Mouse (Mus musculus) regulatory T cell (primary cell): ENCODE measurements at regions not wholly inside any gene's neighbourhood (a gene's known extent, or its start where the extent isn't known, plus 50 kb on each side); places are given as distances from the start of the nearest gene placed in this dataset.

ENCODE experiments used
- in situ Hi-C: fragments of 300-600 bp; cut with MboI, MseI; formaldehyde crosslinking; loops from one replicate; pipeline ENCODE4 v1.15.1; 2025; ENCODE audit warnings: high pct_unique_total_duplicates

DNA sequence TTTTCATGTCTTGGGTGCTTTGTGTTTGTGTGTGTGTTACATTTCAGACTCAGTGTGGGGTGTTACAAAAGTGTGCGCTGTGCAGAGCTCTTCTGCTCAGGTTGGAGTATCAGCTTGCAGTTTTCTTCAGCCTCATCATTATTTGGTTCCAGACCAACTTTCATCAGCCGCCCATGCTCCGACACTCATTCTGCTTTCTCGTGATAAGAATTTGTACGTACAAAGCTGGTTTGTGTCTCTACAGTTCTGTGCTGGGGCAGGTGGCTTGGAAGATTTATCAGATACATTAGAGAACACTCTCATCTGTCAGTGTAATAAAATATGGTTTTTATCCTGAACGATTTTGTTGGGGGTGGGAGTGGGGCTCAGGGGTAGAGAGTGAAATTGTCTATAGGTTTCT is 332.8 kb upstream of the Tnp1 start:
- in situ Hi-C loops: no loop called here

DNA sequence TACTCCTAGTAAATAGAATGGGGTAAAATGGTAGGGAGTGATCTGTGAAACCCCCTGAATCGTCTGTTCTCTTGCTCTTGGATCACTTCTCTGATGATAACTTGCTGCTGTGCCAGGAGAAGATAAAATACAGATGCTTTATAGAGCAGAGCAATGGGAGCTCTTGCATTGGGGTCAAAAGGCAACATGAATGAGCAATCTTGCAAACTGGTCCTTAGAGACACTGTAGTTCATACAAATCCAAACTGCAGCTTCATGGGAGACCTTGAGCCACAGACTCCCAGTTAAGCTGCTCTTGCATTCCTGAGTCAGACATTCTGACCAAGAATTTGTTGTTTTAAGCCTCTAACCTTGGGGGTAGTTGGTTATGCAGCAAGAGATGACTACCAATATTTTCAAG is 328.9 kb upstream of the Tnp1 start:
- in situ Hi-C loops: no loop called here

DNA sequence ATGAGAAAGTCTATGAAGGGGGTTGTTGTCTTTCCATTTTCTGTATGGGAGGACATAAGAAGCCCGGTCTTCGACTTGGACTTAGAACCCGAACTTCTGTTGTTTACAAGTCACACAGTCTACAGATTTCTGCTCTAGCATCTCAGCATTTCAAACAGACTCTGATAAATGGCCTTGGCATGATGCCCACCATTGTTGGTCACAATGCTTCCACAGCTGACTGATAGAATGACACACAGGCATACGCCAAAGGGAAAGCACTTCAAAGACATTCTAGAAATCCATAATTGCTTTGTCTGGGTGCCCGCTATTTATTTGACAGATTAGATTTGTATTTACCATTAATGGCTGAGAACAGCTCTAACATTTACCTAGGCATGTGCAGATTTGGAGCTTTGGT is 326.2 kb upstream of the Tnp1 start:
- in situ Hi-C loops: no loop called here

DNA sequence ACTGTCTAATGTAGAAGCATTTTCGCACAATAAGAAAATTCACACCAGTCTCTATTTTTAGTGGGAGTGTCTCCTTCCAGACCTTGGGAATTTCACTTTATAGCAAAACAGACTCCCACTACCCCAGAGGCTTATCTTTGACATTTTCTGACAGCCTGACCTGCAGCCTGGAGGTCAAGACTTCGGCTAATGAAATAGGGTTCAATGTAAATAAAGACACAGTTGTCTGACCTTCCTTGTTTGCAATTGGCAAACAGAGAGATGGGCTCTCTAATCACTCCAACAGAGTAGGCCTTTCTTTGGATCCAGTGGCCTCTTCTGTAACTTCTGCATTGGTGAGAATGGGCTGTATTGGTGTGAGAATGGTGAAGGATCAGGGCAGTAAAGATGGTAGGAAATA is 321.7 kb upstream of the Tnp1 start:
- in situ Hi-C loops: no loop called here

DNA sequence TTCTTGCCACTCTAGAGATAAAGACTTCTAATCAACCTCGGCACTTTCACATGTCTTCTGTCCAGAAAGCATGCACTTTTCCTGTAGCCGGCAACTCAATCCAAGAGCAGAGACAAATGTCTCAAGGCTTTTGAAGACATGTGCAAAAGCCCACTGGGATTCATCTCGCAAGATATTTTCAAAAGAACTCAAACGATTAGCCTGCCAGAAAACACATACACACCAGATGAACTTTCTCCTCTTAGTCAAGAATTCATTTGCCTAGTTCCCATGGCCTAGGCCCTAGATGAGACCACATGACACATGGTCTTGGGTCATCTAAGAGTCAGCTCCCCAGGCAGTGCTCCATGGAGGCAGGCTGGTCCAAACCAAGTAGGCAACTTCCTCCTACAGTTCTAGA is 293.8 kb upstream of the Tnp1 start:
- in situ Hi-C loops: no loop called here

DNA sequence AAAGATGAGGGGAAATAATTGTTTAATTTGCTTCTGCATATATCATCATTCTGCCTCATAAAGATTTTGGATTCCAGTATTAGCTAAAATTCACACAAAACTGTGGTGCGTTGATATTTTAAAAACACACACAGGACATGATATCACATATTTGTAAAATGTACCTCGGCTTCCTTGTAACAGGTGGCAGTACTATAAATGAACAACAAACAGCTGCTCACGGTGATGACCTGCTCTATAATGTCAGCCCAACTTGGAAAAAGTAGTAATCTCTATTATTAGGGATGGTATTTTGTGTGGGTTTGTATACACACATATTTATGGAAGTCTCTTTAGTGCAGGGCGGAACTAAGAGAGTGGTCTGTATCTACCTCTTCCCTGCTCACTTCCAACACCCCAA is 292.7 kb upstream of the Tnp1 start:
- in situ Hi-C loops: no loop called here

DNA sequence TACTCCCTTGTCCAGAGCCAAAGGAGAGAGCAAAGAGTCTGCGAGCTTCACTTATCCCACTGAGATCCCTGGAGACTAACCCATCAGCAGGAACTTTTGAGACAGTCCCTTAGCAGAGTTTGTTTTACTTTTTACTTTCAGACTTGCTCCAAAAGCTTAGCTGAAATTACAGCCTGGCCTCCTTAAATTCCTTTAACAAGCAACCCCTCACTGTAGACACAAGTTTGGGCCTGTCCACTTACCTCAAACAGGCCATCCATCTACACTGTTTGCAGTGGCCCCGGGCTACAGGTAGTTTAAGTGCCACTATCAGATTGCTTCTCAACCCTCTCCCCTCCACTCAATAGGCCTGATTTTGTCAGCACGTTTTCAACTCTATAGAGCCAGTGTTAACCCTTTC is 291.5 kb upstream of the Tnp1 start:
- in situ Hi-C loops: no loop called here

DNA sequence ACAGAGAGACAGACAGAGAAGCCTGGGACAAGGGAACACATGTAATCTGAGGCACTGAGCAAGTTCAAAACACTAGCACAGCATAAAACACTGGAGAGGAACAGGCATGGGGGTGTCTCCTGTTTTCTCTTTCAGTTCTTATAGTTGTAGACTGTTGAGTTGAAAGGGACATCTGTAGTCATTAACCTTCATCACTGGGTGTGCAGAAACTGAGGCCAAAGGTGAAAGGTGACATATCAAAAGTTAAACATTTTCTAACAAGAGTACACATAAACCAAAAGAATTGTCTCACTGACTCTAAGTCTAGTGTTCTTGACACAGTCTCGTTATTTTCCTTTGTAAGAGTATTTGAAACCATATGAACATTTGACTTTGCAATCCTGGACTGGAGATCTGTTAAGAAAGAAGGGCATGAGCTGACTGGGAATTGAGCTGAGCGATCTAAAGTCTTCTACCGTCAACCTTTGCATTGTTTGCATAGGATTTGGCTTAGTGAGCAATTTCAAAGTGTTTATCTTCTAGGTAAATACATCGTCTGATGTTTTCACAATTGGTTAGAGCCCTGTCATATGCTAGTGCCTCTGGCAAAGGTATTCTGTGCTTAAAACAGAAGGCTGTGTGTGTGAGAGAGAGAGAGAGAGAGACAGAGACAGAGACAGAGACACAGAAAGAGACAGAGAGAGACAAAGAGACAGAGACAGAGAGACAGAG is 284.4 kb upstream of the Tnp1 start:
- in situ Hi-C loops: no loop called here

DNA sequence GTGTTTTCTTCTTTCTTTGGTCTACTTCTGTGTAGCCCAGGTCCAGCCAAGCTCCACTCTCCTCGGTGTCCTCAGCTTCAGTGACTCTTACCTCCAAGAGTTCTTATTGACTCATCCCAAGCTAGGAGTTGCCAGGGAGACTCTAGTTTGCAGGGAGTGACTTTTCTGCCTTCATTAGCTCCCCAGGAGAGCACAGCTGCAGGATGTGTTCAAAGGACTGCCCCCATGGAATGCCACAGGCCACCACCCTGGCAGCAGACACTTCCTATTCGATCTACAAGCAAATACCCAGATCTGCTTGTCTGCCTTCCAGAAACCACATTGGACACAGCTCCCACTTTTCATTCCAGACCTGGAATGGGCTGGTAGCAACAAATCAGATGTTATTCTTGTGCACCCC is 269.6 kb upstream of the Tnp1 start:
- in situ Hi-C loops: no loop called here

DNA sequence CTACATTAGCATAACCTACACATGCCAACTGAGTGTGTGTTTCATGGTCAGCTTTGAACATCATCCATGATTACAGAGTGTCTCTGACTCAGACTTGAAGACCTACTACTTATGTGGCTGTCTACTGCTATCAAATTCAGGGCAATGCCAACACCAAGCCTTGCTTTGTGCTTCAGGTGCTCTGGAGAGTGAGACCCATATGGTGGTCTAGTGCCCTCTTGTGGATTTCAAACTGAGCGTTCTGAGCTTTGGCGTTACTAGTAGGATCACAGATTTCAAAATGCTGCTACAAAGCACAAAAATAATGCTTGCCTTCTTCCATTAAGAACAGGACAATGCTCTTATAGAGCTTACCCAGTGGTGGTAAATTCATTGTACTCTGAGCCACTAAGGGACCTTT is 258.8 kb upstream of the Tnp1 start:
- in situ Hi-C loops: no loop called here

DNA sequence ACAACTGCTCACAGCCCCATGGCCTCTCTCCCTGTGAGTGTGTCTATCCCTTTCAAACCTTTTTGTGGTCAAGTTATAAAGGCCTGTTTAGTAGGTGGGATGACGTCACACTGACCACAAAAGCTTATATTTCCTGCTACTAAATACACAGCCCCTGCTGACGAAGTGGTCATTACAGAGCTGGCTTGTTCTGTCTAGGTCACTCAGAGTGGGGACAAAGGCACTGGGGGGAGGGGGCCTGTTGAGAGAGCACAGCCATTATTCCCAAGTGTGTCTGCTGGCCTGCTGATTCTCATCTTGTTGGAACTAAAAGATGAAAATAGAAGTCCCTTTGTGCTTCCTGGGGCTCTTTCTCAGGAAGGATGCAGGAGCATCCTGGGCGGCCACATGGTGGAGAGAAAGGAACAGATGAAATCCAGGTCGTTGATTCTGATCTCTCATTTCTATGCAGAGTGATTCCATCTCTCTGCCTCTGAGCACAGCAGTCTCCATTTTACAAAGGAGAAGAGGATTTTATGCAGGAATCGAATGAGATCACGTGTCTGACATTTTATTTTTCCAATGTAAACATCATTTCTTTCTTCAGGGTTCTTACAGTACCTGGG is 255.2 kb upstream of the Tnp1 start:
- in situ Hi-C loops: no loop called here

DNA sequence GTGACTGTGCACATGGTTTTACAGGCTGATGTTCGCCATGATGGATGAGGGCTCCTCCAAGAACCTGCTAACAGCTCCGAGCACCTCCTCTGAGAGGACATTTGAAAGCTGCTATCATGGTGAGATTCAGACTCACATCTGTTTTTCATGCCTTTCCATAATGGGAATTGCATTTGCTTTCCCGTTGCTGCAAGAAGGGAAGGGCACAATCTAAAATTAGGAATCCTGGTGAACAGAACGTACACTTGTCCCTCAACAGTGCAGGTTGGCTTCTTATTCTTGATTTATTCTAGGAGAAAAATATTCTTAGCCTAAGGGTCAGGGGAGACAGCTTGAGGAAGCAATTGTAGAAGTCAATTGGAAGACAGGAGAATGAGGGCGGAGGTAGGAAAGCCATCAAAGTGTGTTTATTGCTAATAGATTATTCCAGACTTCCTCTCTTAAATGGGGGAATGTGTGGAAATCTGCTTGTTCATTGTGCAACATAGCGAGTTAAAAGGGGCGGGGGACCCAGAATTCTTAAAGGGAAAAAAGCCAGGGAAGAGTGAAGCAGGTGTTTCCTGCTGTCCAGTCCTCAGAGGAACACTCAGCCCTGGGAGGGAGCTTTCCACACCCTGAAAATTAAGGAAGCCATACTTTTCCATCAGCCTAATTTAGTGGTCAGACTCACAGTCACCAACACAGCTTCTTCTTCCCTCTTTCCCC is 253.5 kb upstream of the Tnp1 start:
- in situ Hi-C loops: no loop called here

DNA sequence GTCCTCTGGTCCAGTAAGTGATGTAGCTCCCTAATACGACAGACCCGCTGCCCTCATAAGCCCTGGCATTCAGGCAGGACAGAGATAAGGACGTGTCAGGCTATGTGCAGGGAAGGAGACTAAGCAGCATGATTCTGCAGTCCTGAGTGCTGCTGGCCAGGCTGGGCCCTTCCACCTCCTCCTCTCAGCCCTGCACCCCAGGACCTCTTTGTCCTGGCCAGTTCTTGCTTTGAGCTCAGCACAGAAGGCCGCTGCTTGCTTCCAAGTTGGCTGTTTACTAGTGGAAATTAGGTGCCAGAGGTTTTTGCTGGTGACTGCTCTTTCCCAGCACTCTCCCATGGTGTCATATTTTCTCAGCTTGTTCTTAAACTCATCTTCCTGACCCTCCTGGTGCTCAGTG is 249.3 kb upstream of the Tnp1 start:
- in situ Hi-C loops: no loop called here

DNA sequence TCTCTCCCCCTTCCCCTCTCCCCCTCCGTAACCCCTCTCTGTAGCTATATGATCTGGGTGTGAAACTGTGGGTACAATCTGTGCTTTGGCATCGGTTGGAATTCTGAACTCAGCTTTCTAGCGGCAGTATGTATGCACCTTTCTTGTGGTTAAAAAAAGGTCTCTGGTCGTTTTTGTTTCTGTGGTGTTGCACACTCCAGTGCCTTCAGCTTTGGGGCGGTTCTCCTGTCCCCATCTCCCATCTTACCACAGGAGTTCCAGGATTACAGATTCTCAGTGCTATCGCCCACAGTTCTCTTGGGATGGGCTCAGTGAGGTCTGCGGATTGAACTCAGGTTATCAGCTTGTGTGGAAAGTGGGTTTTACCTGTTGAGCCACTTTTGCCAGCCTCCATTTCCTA is 248.5 kb upstream of the Tnp1 start:
- in situ Hi-C loops: no loop called here

DNA sequence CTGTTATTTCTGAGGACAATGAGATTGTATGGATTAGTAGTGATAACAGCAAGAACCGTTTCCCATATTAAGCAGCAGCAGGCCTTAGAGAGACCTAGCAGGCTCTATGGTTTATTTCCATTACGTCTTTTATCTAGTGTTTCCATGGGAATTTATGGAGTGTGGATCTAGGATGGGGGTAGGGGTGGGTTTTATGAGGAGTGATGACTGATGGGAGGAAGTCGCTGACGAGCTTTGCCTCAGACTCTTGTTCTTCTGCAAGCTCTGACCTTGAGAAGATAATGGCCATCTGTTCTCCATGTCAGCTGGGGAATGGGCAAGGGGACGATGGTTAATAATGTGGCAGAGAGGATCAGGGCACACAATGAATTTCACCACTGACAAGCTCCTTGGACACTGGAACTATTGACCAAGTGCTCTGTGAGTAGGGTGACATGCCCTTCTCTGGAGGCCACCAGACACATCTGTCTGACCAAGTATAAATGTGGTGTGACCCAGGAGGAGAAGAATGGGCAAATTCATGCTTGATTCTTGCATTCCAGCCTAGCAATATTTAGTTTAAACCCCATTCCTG is 243.9 kb upstream of the Tnp1 start:
- in situ Hi-C loops: no loop called here

DNA sequence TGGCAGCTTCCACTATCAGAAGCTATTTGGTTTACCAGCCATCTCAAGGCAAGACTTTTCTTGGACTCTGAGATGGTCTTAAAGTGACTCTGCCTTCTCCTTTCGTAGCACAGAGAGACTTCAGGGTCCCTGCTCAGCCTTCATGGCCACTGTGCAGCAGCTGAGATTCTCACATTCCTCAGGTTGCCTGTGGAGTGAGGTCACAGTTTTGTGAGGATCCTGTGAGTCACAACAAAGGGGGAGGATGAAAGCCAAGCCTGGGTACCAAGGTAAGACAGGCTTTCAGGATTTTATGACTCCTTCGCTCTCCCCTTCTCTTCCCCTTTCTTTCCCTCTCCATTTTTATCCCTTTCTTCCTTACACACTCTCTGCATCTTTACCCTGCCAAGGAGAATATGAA is 241.6 kb upstream of the Tnp1 start:
- in situ Hi-C loops: no loop called here

DNA sequence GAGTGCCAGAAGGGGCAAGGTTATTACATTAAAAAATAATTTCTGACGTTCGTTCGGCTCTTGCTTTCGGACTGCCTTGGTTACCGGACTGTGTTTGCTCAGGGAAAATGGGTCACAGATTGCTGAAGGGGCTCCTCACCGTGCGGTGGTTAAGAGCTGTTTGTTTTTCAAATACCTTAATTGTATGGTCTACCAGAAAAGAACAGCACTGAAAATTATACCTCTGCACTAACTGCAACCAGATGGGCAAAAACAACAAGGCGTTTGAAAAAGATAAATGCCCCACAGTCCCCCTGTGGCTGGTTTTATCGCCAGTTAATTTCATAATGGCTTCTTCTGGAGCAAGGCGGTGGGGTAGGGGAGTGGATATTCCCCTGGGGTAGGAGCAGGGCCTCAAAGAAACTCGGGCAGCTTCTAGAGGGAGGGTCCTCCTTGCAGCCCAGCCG is 236.2 kb upstream of the Tnp1 start:
- in situ Hi-C loops: no loop called here

DNA sequence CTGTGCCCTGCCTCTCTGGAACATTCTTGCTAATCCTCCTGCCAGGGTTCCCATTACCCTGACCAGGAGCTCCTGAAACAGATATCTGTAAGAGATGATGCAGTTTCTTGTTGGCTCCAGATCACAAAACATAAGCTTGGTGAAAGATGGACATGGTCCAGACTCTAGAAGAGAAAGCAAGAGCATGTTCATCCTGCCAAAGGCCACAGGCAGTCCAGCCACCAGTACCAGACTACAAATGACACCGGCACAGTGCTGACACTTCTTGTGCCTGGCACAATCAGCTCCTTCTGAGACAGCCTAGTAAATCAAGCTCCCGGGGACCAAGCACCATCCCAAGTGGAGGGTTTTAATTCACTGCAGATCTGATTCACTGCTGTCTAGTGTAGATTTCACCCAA is 228.3 kb upstream of the Tnp1 start:
- in situ Hi-C loops: no loop called here

DNA sequence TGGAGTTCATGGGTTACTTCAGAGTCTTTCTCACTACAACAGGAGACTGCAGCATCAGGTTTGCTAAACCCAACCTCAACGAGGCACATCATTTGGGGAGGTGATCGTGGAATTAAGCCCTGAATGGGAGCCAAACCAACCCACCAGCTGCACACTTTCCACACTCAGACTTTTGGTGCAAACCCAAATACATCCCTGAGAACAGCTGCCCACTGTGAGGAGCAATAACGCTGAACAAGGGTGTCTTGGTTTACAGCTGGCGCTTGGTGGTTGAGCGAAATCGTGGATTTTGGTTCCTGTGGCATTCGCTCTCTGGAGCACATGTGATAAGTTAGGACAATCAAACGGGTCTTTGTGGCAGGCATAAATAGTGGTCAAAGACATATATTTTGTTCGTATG is 226.6 kb upstream of the Tnp1 start:
- in situ Hi-C loops: no loop called here

DNA sequence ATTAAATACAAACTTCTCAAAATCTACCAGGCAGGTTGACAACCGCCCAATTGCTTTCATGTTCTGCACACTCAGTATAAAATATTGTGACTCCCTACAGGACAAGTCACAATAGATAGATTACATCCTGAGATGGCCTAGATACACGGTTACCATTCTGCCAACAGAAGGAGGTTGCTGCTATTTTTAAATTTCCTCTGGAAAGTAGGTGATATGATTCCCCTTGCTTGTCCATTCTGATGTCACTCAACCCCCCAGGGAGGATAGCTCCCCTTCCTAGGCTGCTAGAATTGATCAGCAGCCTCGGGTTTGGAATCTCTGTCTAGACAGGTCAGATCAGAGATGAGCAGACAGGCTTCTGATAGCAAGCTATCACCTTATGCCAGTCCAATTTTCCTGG is 221.2 kb upstream of the Tnp1 start:
- in situ Hi-C loops: no loop called here

DNA sequence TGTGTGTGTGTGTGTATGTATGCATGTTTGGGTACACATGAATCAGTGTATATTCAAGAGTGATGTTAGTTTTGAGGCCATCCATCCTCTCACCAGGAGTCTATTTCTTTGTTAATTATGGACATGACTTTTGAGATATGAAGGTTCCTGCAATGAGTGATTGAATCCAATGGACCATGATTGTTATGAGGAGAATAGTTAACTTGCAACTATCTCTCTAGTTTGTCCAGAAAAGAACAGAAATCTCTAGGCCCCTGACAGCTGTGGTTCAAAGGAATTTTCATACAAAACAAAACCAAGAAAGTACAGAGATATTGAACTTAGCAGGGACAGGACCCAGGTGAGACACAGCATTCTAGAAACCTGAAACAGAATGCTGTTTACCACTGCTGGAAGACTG is 217.9 kb upstream of the Tnp1 start:
- in situ Hi-C loops: no loop called here

DNA sequence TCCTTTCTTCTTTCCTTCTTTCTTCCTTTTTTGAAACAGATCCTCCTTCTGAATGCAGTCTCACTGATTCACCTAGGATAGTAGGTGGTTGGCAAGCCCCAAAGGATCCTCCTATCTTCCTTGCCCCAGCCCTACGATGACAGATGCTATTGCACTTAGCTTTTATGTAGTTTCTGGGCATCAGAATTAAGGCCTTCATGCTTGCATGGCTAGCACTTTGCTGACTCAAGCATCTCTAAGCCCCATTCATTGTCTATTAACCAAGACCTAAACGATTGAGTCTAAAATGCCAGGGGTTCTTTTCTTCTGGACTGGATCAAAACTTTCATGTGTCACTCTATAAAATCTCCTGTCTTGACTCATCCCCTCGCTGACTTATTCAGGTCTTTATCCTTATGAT is 217.3 kb upstream of the Tnp1 start:
- in situ Hi-C loops: no loop called here

DNA sequence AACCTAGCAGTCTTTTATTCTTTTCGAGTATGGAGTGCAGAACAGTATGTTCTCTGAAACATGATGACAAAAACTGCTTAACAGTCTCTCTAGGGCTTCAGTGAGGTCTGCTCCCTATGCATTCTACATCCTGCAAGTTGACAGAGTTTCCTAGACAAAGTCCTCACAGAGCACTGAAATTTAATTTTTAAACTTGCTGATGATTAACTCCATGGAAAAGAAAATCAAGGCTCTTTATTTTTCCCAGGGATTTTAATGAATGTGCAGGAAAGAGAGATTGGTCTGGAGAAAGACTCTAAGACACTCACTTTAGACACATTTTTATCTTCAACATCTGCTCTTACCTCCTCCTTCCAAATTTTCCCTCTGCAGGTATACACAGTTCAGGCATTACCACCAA is 214.9 kb upstream of the Tnp1 start:
- in situ Hi-C loops: no loop called here
